Mouse (Mus musculus) heart, postnatal 0 days (tissue): Measurements from ENCODE around the gene Srpk2.

Experiments used
- CTCF ChIP-seq: IDR thresholded peaks from 2 replicates; pipeline ENCODE4 v1.5.1; 2016; ENCODE audit warnings: antibody characterized with exemption, control low read depth, low read depth
- EP300 ChIP-seq: IDR thresholded peaks from 2 replicates; pipeline ENCODE4 v1.6.1; 2016; ENCODE audit warnings: antibody characterized with exemption, low read depth

DNA sequence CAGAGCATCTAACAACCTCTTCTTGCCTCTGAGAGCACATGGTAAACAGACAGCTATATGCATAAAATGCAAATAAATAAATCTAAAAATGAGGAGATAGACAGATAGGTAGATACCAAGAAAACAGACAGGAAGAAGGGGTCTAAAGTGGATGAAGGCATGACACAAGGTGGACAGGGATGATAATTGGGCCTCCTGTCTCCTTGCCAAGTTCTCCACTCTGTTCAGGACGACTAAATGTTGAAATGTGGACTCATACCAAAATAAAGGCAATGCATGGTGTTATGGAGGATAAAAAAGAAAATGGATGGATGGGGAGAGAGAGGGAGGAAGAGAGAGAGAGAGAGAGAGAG lies 33.7 kb upstream of the Srpk2 start:
- no peak for TF ChIP-seq EP300
- no peak for TF ChIP-seq CTCF
